Mouse (Mus musculus) spleen, adult 2 months (tissue): ENCODE results near the gene Lbhd2.

Source experiments
- CTCF ChIP-seq: fragments of 200-500 bp; IDR thresholded peaks from 2 replicates; pipeline ENCODE4 v1.5.1; 2011; ENCODE audit warnings: mild to moderate bottlenecking, inconsistent platforms; ENCODE audit not compliant: insufficient read depth, insufficient read length, insufficient replicate concordance; ENCODE audit errors: extremely low read depth
- POLR2A ChIP-seq: fragments of 200-500 bp; IDR thresholded peaks from 2 replicates; pipeline ENCODE4 v1.6.1; 2011; ENCODE audit warnings: low read depth, low read length, inconsistent platforms

DNA sequence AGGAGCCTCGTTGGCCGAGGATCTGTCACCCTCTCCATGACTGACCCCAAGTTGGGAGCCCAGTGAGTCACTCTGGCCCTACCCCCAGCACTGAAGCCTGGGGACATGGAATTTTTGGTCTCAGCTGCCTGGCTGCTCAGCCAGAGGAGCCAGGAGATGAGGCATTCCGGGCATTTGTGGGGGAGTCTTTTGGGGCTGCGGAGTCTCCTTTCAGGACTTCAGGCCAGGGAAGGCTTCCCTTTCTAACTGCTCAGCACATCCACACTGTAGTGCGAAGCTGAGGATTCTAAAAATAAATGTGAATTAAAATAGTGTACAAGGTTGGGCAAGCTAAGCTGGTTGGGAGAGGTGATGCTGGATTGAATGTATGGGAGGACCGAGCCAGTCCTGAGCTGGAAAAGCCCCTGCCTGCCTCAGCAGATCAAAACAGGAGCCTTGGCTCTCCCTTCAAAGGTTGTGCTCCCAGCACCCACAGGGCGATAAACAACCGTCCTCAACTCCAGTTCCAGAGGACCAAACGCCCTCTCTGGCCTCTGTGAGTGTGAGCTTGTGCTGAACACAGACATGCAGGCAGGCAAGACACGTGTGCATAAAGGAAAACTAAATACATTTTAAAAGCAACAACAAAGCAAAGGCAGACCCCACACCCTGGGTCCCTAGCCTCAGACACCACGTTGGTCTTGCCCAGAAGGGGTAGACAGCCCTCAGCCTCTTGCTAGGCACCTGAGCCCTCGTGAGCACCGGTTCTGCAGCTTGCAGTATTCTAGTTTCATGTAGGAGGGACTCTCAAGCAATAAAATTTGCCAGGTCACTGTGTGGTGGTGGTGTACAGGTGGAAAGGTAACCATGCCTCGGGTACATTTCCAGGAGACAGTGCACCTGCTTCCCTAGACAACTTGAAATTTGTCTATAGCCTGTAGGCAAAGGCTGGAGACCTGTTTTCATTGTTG lies 24.5 kb downstream of the Lbhd2 start:
- TF ChIP-seq CTCF (no peak), POLR2A (no peak)
